In genomic region chr15:100029497-100029896, GRCm38 (mm10) we compare ENCODE assay signal across 19 mouse cellular contexts. TPM values are rescaled to one million over a fixed set of nuclear protein-coding genes. Genes with fewer than 3 reads are reported as not detected.
DNase-seq lines count a peak whose midpoint lies in the region; ATAC-seq and TF ChIP-seq lines count a peak whose summit lies in the region.
"Had no signal": no experiment of that assay in that cellular context is flagged by ENCODE, and none has a peak within 500 bp of the region (broad histone marks: within the 10 kb centered on the region; RNA-seq: fewer than 3 reads in every experiment).

No protein-coding gene starts in this region.

- 69% methylated on average over 8 of the region's 8 CpGs for WGBS in forebrain, embryonic 16.5 days
- WGBS in forebrain, embryonic 13.5 days, result 85% methylated on average over 8 of the region's 8 CpGs
- WGBS in limb, embryonic 14.5 days, result 64% methylated on average over 8 of the region's 8 CpGs
- WGBS in limb, embryonic 10.5 days, result 86% methylated on average over 8 of the region's 8 CpGs
- 68% methylated on average over 8 of the region's 8 CpGs for WGBS in heart, embryonic 12.5 days

- no peaks in the 10 kb centered on the region for H3K27me3 ChIP-seq in forebrain, embryonic 16.5 days (replicated peaks; ENCODE audit: control insufficient read depth, insufficient read depth, low read length)
- H3K27me3 ChIP-seq in forebrain, embryonic 13.5 days, result no peaks in the 10 kb centered on the region
- H3K27me3 ChIP-seq in limb, embryonic 14.5 days (ENCODE audit: control insufficient read depth, insufficient read depth, low read length), result no peaks in the 10 kb centered on the region
- no peaks in the 10 kb centered on the region for H3K27me3 ChIP-seq in limb, embryonic 10.5 days (ENCODE audit: low read depth, poor library complexity, severe bottlenecking)
- H3K27me3 ChIP-seq in heart, embryonic 12.5 days (replicated peaks), result no peaks in the 10 kb centered on the region
- H3K27me3 ChIP-seq: heart, embryonic 15.5 days; limb, embryonic 13.5 days; liver, embryonic 15.5 days had no signal

- TF ChIP-seq POLR2A in limb, embryonic 14.5 days (IDR thresholded peaks at IDR 0.05; ENCODE audit: borderline replicate concordance, extremely low read depth, insufficient read depth, insufficient read length), result no peak

- DNase-seq in limb, embryonic 14.5 days (ENCODE audit: low spot score), result peak; percentile 32
- no peak for DNase-seq in limb, embryonic 10.5 days (ENCODE audit: low spot score)
- peak; percentile 24 for DNase-seq in right cerebral cortex, postnatal 25 days
- no peak for DNase-seq in right cerebral cortex, adult 2 months (ENCODE audit: low spot score in 2 of 2)
- DNase-seq: adrenal gland, adult 8-10 months; cerebellum, adult 11-12 months; cerebellum, postnatal 25 days; kidney, adult 9 months; kidney, postnatal 36 days; retina, postnatal 1 day; thymus, postnatal 25 days had no signal

- no peaks in the 10 kb centered on the region for H3K36me3 ChIP-seq in forebrain, embryonic 16.5 days (ENCODE audit: control insufficient read depth, insufficient read depth)
- no peaks in the 10 kb centered on the region for H3K36me3 ChIP-seq in forebrain, embryonic 13.5 days (ENCODE audit: poor library complexity, severe bottlenecking)
- no peaks in the 10 kb centered on the region for H3K36me3 ChIP-seq in limb, embryonic 14.5 days (ENCODE audit: control insufficient read depth, insufficient read depth, low read length)
- no peaks in the 10 kb centered on the region for H3K36me3 ChIP-seq in limb, embryonic 10.5 days
- H3K36me3 ChIP-seq in heart, embryonic 12.5 days, result no peaks in the 10 kb centered on the region
- H3K36me3 ChIP-seq: heart, embryonic 15.5 days; hindbrain, embryonic 10.5 days; limb, embryonic 13.5 days; liver, embryonic 15.5 days had no signal

- no peak overlapping the region for H3K4me2 ChIP-seq in forebrain, embryonic 16.5 days (ENCODE audit: low read length)
- no peak overlapping the region for H3K4me2 ChIP-seq in forebrain, embryonic 13.5 days
- no peak overlapping the region for H3K4me2 ChIP-seq in limb, embryonic 14.5 days (replicated peaks; ENCODE audit: low read depth, low read length, severe bottlenecking)
- no peak overlapping the region for H3K4me2 ChIP-seq in heart, embryonic 12.5 days
- H3K4me2 ChIP-seq: heart, embryonic 15.5 days; limb, embryonic 13.5 days; liver, embryonic 15.5 days had no signal

- peak overlapping the region; percentile 48 for H3K27ac ChIP-seq in forebrain, embryonic 16.5 days (ENCODE audit: low read length)
- H3K27ac ChIP-seq in forebrain, embryonic 13.5 days, result no peak overlapping the region
- H3K27ac ChIP-seq in limb, embryonic 14.5 days (replicated peaks; ENCODE audit: low read depth, low read length), result no peak overlapping the region
- no peak overlapping the region for H3K27ac ChIP-seq in limb, embryonic 10.5 days
- no peak overlapping the region for H3K27ac ChIP-seq in heart, embryonic 12.5 days (ENCODE audit: poor library complexity, severe bottlenecking)
- H3K27ac ChIP-seq: heart, embryonic 15.5 days; hindbrain, embryonic 10.5 days; limb, embryonic 13.5 days; liver, embryonic 15.5 days had no signal

- ATAC-seq in forebrain, embryonic 16.5 days, result no peak
- no peak for ATAC-seq in forebrain, embryonic 13.5 days
- ATAC-seq in limb, embryonic 14.5 days (ENCODE audit: low FRiP score, low read depth), result no peak
- no peak for ATAC-seq in heart, embryonic 12.5 days (ENCODE audit: insufficient number of reproducible peaks, low FRiP score)
- ATAC-seq: midbrain, embryonic 16.5 days had no signal

- H3K9me3 ChIP-seq in forebrain, embryonic 16.5 days (ENCODE audit: control insufficient read depth, low read length), result no peaks in the 10 kb centered on the region
- H3K9me3 ChIP-seq in forebrain, embryonic 13.5 days (replicated peaks), result no peaks in the 10 kb centered on the region
- H3K9me3 ChIP-seq in limb, embryonic 14.5 days (ENCODE audit: control insufficient read depth, low read length), result no peaks in the 10 kb centered on the region
- no peaks in the 10 kb centered on the region for H3K9me3 ChIP-seq in limb, embryonic 10.5 days (replicated peaks)
- peaks cover 6% of the 10 kb centered on the region; the same call in 1 of the 2 replicates for H3K9me3 ChIP-seq in heart, embryonic 12.5 days (replicated peaks)
- H3K9me3 ChIP-seq: heart, embryonic 15.5 days; hindbrain, embryonic 10.5 days; limb, embryonic 13.5 days; liver, embryonic 15.5 days had no signal

- H3K4me1 ChIP-seq in forebrain, embryonic 16.5 days (replicated peaks; ENCODE audit: control insufficient read depth, insufficient read depth, low read length), result no peaks in the 10 kb centered on the region
- no peaks in the 10 kb centered on the region; the same call in 1 of the 2 replicates for H3K4me1 ChIP-seq in forebrain, embryonic 13.5 days
- no peaks in the 10 kb centered on the region for H3K4me1 ChIP-seq in limb, embryonic 14.5 days (ENCODE audit: control insufficient read depth, insufficient read depth, low read length)
- H3K4me1 ChIP-seq in limb, embryonic 10.5 days, result no peaks in the 10 kb centered on the region
- no peaks in the 10 kb centered on the region for H3K4me1 ChIP-seq in heart, embryonic 12.5 days (replicated peaks)
- H3K4me1 ChIP-seq: hindbrain, embryonic 10.5 days; limb, embryonic 13.5 days had no signal

- H3K9ac ChIP-seq in forebrain, embryonic 16.5 days (replicated peaks; ENCODE audit: low read depth, low read length), result no peak overlapping the region
- no peak overlapping the region for H3K9ac ChIP-seq in forebrain, embryonic 13.5 days
- no peak overlapping the region for H3K9ac ChIP-seq in limb, embryonic 14.5 days (ENCODE audit: low read depth, low read length, severe bottlenecking)
- H3K9ac ChIP-seq in heart, embryonic 12.5 days, result no peak overlapping the region
- H3K9ac ChIP-seq: heart, embryonic 15.5 days; limb, embryonic 13.5 days; liver, embryonic 15.5 days had no signal

- H3K4me3 ChIP-seq in forebrain, embryonic 16.5 days (replicated peaks; ENCODE audit: low read length), result no peak overlapping the region
- H3K4me3 ChIP-seq in forebrain, embryonic 13.5 days, result no peak overlapping the region
- no peak overlapping the region for H3K4me3 ChIP-seq in limb, embryonic 14.5 days (replicated peaks; ENCODE audit: low read length)
- no peak overlapping the region for H3K4me3 ChIP-seq in limb, embryonic 10.5 days
- H3K4me3 ChIP-seq in heart, embryonic 12.5 days, result no peak overlapping the region
- H3K4me3 ChIP-seq: heart, embryonic 15.5 days; hindbrain, embryonic 10.5 days; limb, embryonic 13.5 days; liver, embryonic 15.5 days had no signal

RNA-seq across cellular contexts. Expression of gene Dip2b, which starts 9.0 kb away (rescaled TPM):
- 19.2 and 21.1 TPM in 2 replicates for polyA plus RNA-seq in forebrain, embryonic 16.5 days (2015; fragmentation: Nextera tagmentation; extraction: Ambion mirVana)
- 18.8 and 20.3 TPM in 2 replicates for polyA plus RNA-seq in forebrain, embryonic 13.5 days (2015; fragmentation: Nextera tagmentation; extraction: Ambion mirVana)
- polyA plus RNA-seq in limb, embryonic 14.5 days (2012; rRNA removed), result 13.0 and 14.2 TPM in 2 replicates
- 15.0 and 16.5 TPM in 2 replicates for polyA plus RNA-seq in limb, embryonic 14.5 days (2014; fragmentation: Nextera tagmentation; extraction: Ambion mirVana)
- polyA plus RNA-seq in limb, embryonic 10.5 days (2016; fragmentation: Nextera tagmentation; extraction: Ambion mirVana), result 13.6 and 16.4 TPM in 2 replicates
- polyA plus RNA-seq in heart, embryonic 12.5 days (2016; fragmentation: Nextera tagmentation; extraction: Ambion mirVana), result 16.3 and 18.6 TPM in 2 replicates

RNA-seq across cellular contexts. Expression of gene Larp4, which starts 59.6 kb away (rescaled TPM):
- polyA plus RNA-seq in forebrain, embryonic 16.5 days (2015; fragmentation: Nextera tagmentation; extraction: Ambion mirVana), result 27.4 and 31.5 TPM in 2 replicates
- polyA plus RNA-seq in forebrain, embryonic 13.5 days (2015; fragmentation: Nextera tagmentation; extraction: Ambion mirVana), result 29.2 and 30.9 TPM in 2 replicates
- 25.4 and 29.3 TPM in 2 replicates for polyA plus RNA-seq in limb, embryonic 14.5 days (2012; rRNA removed)
- 32.6 and 33.4 TPM in 2 replicates for polyA plus RNA-seq in limb, embryonic 14.5 days (2014; fragmentation: Nextera tagmentation; extraction: Ambion mirVana)
- polyA plus RNA-seq in limb, embryonic 10.5 days (2016; fragmentation: Nextera tagmentation; extraction: Ambion mirVana), result 37.1 and 40.3 TPM in 2 replicates
- 38.0 and 40.7 TPM in 2 replicates for polyA plus RNA-seq in heart, embryonic 12.5 days (2016; fragmentation: Nextera tagmentation; extraction: Ambion mirVana)

Comparison
In these comparisons a context has a peak if more than half of its experiments do, and no peak if none do; other contexts are left out.
1. DNase-seq: peak in limb, embryonic 14.5 days (single experiment) and right cerebral cortex, postnatal 25 days (single experiment); none in limb, embryonic 10.5 days (single experiment) and right cerebral cortex, adult 2 months (0 of 2).